Mouse (Mus musculus) heart, adult 18-20 months (tissue): ENCODE results near the gene Echs1. TPM values are rescaled to one million over a fixed set of nuclear protein-coding genes. Genes with fewer than 3 reads are reported as not detected.
"Not testable (repeated sequence)": the region's sequence is repeated elsewhere in the genome, so short reads cannot be mapped to it uniquely, and the experiment has no call there.

ENCODE experiments used
- DNase-seq, 2 experiments: peaks; one replicate each; pipeline ENCODE4 v3.0.0; 2021 to 2022; ENCODE audit warnings: mixed read lengths in 1 of 2
- long read RNA-seq, 2 experiments: library from polyadenylated mRNA; stranded (forward); transcript quantifications; one replicate each; pipeline ENCODE4 v2.0.0; 2021
- total RNA-seq, 2 experiments: library from RNA; stranded (reverse); gene quantifications; 2 replicates each; pipeline ENCODE4 v1.2.3; 2021

The Echs1 gene
- total RNA-seq: 100 to 1,000 TPM; 512 to 515 TPM
- long read RNA-seq, experiment 1, transcript Echs1-201 (8 exons, 1,557 nt): major isoform, 639 of 669 reads
- long read RNA-seq, experiment 1, partial matches to known transcripts: 15 of 669 reads
- long read RNA-seq, experiment 1, other reads (novel, unspliced or antisense): 15 of 669 reads
- long read RNA-seq, experiment 2, transcript Echs1-201 (8 exons, 1,557 nt): major isoform, 356 of 377 reads
- long read RNA-seq, experiment 2, partial matches to known transcripts: 9 of 377 reads
- long read RNA-seq, experiment 2, other reads (novel, unspliced or antisense): 12 of 377 reads

DNA sequence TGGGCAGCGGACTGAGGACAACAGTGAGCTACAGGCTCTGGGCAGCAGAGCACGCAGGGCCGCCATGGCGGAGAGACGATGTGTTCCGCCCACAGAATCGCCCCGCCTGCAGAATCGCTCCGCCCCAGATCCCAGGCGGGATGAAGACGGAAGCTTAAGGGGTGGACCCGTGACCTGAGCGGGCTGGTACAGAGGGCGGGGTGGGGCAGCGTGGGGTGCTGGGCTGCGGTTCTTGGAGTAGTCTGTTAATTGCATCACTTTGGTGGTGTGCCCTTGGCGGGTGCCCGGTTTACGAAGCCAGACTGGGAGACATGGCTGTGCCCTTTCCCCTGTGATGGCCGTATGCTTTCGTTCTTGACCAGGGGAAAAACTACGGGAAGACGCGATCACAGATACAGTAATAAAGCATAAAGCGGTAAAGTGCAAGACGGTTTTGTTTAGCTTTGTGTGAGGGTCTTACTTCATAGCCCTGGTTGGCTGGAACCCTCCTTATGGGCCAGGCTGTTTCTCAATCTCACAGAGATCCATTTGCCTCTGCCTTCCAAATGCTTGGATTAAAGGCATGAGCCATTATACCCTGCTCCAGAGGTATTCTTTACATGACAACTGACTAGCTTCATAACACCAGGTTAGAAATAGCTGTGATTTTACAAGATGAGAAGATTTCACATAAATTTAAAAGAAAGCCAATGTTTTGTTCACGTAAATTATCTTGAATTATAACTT lies at the start of gene Echs1:
Gene Echs1 (minus strand): TSS at position 148 of the 726 bp plus-strand sequence.
- DNase-seq: peak; percentile 95 to 96

DNA sequence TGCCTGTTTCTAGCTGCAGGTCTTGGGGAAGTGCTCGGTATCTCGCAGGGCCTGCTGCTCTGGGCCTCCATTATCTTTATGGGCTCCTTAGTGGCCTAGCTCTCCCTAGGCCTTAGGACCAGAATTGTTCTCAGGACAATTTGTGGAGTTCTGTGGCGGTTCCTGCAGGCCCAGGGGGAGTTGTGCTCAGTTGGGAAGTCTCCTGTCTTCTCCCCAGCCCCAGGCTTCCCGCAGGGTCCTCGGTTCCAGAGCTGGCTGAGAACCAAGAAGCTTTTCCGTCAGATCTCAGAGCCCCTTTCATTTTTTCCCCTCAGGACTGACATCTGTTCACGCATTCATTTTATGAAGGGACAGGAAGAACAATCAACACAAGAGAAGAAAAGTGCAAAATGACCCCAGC lies 48.4 kb upstream of the Echs1 start, which contains the start of gene Olfr522:
Gene Olfr522 (minus strand): TSS at position 101 of the 400 bp plus-strand sequence.
- DNase-seq: no peak

DNA sequence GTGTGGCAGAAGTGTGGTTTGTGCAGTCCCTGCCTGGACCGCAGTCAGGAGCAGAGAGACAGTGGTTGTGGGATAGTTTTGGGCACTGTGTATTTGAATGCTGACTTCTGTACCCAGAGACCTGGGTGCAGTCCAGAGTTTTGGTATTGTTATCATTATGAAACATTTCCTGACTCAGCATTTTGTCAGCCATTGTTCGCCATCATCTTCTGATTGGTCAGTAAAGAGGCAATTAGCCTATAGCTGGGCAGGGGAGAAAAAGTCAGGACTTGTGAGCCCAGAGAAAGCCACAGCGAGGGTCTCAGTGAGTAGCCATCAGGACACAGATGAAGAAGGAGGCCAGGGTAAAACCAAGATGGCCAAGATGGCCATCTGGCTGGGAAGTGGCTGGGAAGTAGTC lies 44.1 kb upstream of the Echs1 start:
- DNase-seq: no peak

GRCm38 (mm10) chr7:140154218-140154927 lies 38.1 kb upstream of the Echs1 start, which contains the start of gene Sprn:
Gene Sprn, minus strand, starts transcription at chr7:140154877.
- DNase-seq: no peak

GRCm38 (mm10) chr7:140153829-140154217 lies 37.5 kb upstream of the Echs1 start:
- no peak for DNase-seq

- DNase-seq: no peak
Observed at GRCm38 (mm10) chr7:140153383-140153782, 37.1 kb upstream of the Echs1 start.

DNA sequence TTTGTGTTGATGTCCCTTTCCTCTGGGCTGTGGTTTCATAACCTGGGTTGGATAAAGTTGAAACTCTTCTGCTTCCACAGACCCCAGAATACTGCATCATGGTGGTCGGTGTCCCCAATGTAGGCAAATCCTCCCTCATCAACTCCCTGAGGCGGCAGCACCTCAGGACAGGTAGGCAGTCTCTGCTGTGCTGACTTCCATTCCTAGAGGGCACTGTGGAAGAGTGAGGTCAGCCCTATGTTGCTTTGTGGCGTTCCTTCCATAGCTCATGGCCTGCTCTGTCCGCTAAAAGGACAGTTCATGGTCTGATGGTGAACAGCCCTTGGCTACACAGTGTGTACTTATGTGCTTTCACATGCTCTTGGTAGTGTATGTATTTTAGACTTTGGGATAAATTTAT lies 28.3 kb upstream of the Echs1 start:
- DNase-seq: no peak

DNA sequence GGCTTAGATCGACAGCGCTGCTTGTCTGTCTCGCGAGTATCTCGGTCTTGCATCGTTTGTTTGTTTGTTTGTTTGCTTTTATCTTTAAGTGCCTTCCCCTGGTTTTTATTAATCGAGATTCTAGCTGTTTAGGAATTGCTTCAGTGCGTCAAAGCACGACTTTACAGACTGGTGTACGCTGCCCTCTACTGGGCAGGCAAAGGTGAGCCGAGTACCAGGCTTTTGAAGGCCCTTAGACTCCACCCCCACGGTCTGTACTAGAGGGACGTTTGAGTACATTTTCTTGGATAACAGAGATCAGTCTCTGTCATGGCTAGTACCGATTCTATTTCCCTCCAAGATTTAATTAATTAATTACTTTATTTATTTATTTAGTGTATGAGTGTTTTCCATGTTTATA lies 25.1 kb upstream of the Echs1 start:
- DNase-seq: peak; percentile 70 to 80

- DNase-seq: no peak
Observed at GRCm38 (mm10) chr7:140138021-140138310, 21.7 kb upstream of the Echs1 start.

DNA sequence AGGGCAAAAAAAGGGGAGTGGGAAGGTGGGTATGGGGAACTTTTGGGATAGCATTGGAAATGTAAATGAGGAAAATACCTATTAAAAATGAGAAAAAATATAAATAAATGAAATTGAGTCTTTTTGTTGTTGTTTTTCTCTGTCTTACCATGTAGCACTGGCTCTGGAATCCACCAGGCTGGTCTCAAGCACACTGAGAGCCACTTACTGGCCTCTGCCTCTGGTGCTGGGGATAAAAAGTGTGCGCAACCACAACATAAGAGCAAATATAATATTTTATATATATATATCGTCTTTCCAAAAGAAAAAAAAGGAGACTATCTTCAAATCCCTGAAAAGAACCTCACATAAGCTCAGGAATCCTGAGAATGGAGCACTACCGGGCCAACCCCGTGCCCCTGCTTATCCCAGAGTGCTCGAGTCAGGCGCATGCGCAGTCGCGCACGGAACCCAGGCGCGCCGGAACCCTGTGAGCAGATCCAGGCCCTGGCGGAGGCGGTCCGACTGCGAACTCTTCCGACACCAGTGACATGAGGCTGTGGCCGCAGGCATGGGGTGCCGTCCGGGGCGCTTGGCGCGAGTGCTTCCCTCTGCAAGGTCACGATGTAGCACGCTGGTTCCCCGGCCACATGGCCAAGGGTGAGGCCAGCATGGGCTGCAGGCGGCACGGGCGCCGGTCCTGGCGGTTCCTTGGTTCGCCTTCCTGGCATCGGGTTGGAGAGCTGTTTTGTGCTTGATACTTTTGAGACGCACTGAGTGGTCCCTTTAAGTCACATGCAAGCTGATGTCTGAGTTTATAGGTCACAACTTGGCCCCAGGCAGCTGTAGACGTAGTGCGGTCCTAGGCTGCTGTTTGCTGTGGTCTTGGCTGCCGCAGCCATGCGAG lies 21.1 kb upstream of the Echs1 start, which contains the start of gene Mtg1:
Gene Mtg1 (plus strand): TSS at position 430 of the 886 bp plus-strand sequence.
- peak; percentile 96 to 99 for DNase-seq

GRCm38 (mm10) chr7:140135106-140135770 lies 19.0 kb upstream of the Echs1 start:
- no peak for DNase-seq

GRCm38 (mm10) chr7:140134033-140134432 lies 17.8 kb upstream of the Echs1 start:
- DNase-seq: not testable (repeated sequence)

DNA sequence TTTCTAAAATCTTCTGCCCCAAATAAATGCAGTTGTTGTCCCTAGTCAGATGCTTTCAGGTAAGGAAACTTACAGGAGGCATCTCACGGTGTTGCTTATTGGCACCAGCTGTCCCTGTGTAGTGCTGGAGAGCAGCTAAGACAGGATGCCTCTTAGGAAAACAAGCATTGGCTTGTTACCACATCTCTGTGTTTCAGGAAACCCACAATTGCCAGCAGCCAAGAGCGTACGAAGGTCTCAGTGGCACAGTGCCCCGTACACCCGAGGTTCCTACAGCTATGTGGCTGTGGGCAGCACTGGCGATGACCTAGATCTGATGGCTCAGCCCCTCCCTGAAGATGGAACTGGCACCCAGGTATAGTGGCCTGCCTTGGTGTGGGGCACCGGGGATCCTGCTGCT lies 15.9 kb upstream of the Echs1 start:
- DNase-seq: not testable (repeated sequence)

DNA sequence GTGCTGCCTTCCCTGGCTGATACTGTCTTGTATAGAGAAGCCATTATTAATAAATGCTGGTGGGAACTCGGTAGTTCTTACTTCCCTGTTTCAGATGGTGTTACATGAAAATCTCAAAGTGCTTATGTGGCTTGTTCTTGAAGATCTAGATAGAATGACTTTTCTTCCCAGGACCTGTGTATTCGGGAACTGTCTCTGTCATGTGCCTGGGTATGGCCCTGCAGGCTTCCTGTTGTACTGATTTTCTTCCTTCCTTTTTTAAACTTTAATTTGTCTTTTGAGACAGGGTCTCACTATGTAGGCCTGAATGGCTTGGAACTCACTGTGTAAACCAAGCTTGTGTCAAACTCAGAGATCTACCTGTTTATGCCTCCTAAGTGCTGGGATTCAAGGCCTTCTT lies 11.6 kb upstream of the Echs1 start:
- peak in 1 of 2 experiments; percentile 41 for DNase-seq

GRCm38 (mm10) chr7:140126934-140127333 lies 10.7 kb upstream of the Echs1 start:
- DNase-seq: no peak

DNA sequence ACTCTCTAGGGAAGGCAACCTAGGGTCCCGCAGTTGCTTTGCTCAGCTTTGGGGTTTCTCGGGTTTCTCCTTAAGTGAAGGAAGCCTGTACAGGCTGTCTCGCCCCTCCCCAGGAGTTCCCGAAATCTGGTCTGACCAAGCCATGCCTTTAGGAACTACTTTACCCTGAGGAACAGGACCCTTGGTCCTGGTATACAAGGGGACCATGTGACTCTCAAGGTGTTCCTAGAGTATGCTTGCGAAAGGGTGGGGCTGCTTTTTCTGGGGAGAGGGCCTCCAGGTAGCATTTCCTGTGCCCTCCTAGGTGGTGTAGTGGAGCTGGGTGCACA lies 9.7 kb upstream of the Echs1 start:
- no peak for DNase-seq

DNA sequence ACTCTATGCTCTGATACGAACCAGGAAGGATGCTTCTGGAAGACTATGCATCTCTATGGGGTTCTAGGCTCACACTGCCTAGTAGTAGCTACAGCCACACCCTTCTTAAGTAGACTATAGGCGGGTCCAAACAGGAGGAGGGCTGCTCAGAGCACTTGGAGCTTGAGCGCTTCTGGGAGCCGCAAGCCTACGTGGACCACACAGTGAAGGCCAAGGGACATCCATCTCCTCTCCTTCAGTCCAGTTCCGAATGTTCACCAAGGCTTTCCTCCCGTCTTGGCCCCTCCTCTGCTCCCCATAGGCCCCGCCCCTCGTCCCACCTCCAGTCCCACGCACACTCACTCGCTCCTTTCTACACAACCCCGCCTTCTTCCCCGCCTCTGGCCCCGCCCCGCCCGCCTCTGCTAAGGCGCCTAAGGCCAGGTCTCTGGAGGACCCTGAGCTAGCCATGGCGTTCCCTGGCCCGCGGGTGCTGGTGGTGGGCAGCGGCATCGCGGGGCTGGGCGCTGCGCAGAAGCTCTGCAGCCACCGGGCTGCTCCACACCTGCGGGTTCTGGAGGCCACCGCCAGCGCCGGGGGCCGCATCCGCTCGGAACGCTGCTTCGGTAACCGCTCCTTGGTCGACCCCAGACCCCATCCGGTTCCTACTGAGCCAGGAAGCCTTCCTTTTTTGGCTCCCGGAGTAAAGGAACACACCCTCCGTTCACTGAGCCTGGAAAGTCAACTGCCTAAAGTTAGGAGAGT lies 9.2 kb upstream of the Echs1 start:
- peak; percentile 96 to 97 for DNase-seq

- no peak for DNase-seq
Observed at GRCm38 (mm10) chr7:140124382-140124781, 8.1 kb upstream of the Echs1 start.

GRCm38 (mm10) chr7:140122765-140123164 lies 6.5 kb upstream of the Echs1 start:
- peak in 1 of 2 experiments; percentile 26 for DNase-seq

GRCm38 (mm10) chr7:140121338-140121910 lies 5.1 kb upstream of the Echs1 start:
- no peak for DNase-seq
